Mouse (Mus musculus) heart, embryonic 15.5 days (tissue): ENCODE data around the gene Pcf11. TPM values are rescaled to one million over a fixed set of nuclear protein-coding genes. Genes with fewer than 3 reads are reported as not detected.

Experiments used
- ATAC-seq: fragments of 200-750 bp; cut with Nextera tagmentation; replicated peaks from 2 replicates; pipeline ENCODE4 v1.8.0; 2017; ENCODE audit warnings: low read depth, moderate TSS enrichment; ENCODE audit not compliant: insufficient number of reproducible peaks, insufficient read depth, low FRiP score
- H3K27ac ChIP-seq: fragments of 300-500 bp; sonication (generic); 2 replicates; pipeline ENCODE4 v1.5.1; 2015; ENCODE audit warnings: mild to moderate bottlenecking, inconsistent platforms
- H3K27me3 ChIP-seq: fragments of 300-500 bp; sonication (generic); 2 replicates; pipeline ENCODE4 v1.6.1; 2015; ENCODE audit warnings: inconsistent platforms
- H3K36me3 ChIP-seq: fragments of 300-500 bp; sonication (generic); 2 replicates; pipeline ENCODE4 v1.6.1; 2015; ENCODE audit warnings: mild to moderate bottlenecking, inconsistent platforms
- H3K4me1 ChIP-seq: fragments of 300-500 bp; sonication (generic); replicated peaks from 2 replicates; pipeline ENCODE4 v1.6.1; 2015; ENCODE audit warnings: inconsistent platforms
- H3K4me2 ChIP-seq: fragments of 300-500 bp; sonication (generic); 2 replicates; pipeline ENCODE4 v1.6.1; 2015; ENCODE audit warnings: inconsistent platforms, mild to moderate bottlenecking, moderate library complexity
- H3K4me3 ChIP-seq: fragments of 300-500 bp; sonication (generic); 2 replicates; pipeline ENCODE4 v1.5.1; 2015; ENCODE audit warnings: mild to moderate bottlenecking, inconsistent platforms
- H3K9ac ChIP-seq: fragments of 300-500 bp; sonication (generic); 2 replicates; pipeline ENCODE4 v1.6.1; 2015; ENCODE audit warnings: mild to moderate bottlenecking, inconsistent platforms
- H3K9me3 ChIP-seq: fragments of 300-500 bp; sonication (generic); replicated peaks from 2 replicates; pipeline ENCODE4 v1.6.1; 2016; ENCODE audit warnings: inconsistent platforms
- WGBS: fragments of 180-500 bp; shearing (Covaris S2); methylation state at CpG from one replicate; pipeline ENCODE4 v1.1.7; 2015; ENCODE audit warnings: mixed read lengths; 5-methylcytosine and 5-hydroxymethylcytosine counted together
- polyA plus RNA-seq: library from polyadenylated mRNA; unstranded; fragments of >200 nt; fragmentation: Nextera tagmentation; extraction: Ambion mirVana; gene quantifications from 2 replicates; pipeline ENCODE4 v1.2.1, GENCODE M21; 2015

The Pcf11 gene
- polyA plus RNA-seq, 1 experiment from 2014 or later: 13.7 TPM

- Histone ChIP-seq H3K36me3 (no peaks in the 10 kb centered on the region), H3K4me3 (no peak overlapping the region), H3K9ac (no peak overlapping the region), H3K4me2 (no peak overlapping the region), H3K27me3 (no peaks in the 10 kb centered on the region), H3K27ac (no peak overlapping the region), H3K4me1 (no peaks in the 10 kb centered on the region), H3K9me3 (no peaks in the 10 kb centered on the region)
- WGBS: 47% methylated on average over 5 of the region's 5 CpGs
- ATAC-seq: no peak
Observed at GRCm38 (mm10) chr7:92687556-92688298, 18.0 kb upstream of the Pcf11 start.

- WGBS: 47% methylated on average over 4 of the region's 4 CpGs
- Histone ChIP-seq H3K9ac (no peak overlapping the region), H3K4me1 (no peaks in the 10 kb centered on the region), H3K9me3 (no peaks in the 10 kb centered on the region), H3K27ac (no peak overlapping the region), H3K4me3 (no peak overlapping the region), H3K36me3 (no peaks in the 10 kb centered on the region), H3K4me2 (no peak overlapping the region), H3K27me3 (no peaks in the 10 kb centered on the region)
- ATAC-seq: no peak
Observed at GRCm38 (mm10) chr7:92677346-92677745, 7.6 kb upstream of the Pcf11 start.

- 83% methylated on average over 3 of the region's 3 CpGs for WGBS
- no peaks in the 10 kb centered on the region for H3K27me3 ChIP-seq
- no peak overlapping the region for H3K9ac ChIP-seq
Observed at GRCm38 (mm10) chr7:92675131-92675530, 5.4 kb upstream of the Pcf11 start.

GRCm38 (mm10) chr7:92668791-92669506 lies 785 bp downstream of the Pcf11 start:
- Histone ChIP-seq H3K9ac (peak overlapping the region; percentile 92), H3K4me3 (peak overlapping the region; percentile 96), H3K27ac (peak overlapping the region; percentile 96), H3K9me3 (no peaks in the 10 kb centered on the region), H3K4me1 (peaks cover 17% of the 10 kb centered on the region), H3K27me3 (no peaks in the 10 kb centered on the region), H3K4me2 (peak overlapping the region; percentile 66), H3K36me3 (0 out of 2 replicates have a peak, but pooled peaks cover 5% of the 10 kb centered on the region)
- 0 out of 2 replicates have a peak, but pooled peaks have one; percentile 15 for ATAC-seq
- under 1% methylated on average over 29 of the region's 29 CpGs for WGBS

More at GRCm38 (mm10) chr7:92675131-92675530, 5.4 kb upstream of the Pcf11 start:
- no peak overlapping the region for H3K27ac ChIP-seq
- no peak for ATAC-seq
- H3K4me2 ChIP-seq: no peak overlapping the region
- H3K9me3 ChIP-seq: no peaks in the 10 kb centered on the region
- peaks cover 4% of the 10 kb centered on the region for H3K4me1 ChIP-seq
- no peaks in the 10 kb centered on the region for H3K36me3 ChIP-seq
- H3K4me3 ChIP-seq: no peak overlapping the region

- Histone ChIP-seq H3K9me3 (no peaks in the 10 kb centered on the region), H3K4me2 (peak overlapping the region; percentile 66), H3K36me3 (peaks cover 18% of the 10 kb centered on the region), H3K9ac (0 out of 2 replicates have a peak overlapping the region, but pooled peaks have one; percentile 31), H3K4me3 (peak overlapping the region; percentile 96), H3K27ac (no peak overlapping the region), H3K27me3 (no peaks in the 10 kb centered on the region), H3K4me1 (peaks cover 17% of the 10 kb centered on the region)
- ATAC-seq: no peak
- WGBS: 69% methylated on average over 7 of the region's 7 CpGs
Observed at GRCm38 (mm10) chr7:92666274-92666820, 3.4 kb downstream of the Pcf11 start.

GRCm38 (mm10) chr7:92658050-92658449 lies 11.7 kb downstream of the Pcf11 start:
- H3K4me3 ChIP-seq: no peak overlapping the region
- no peak overlapping the region for H3K4me2 ChIP-seq
- no peaks in the 10 kb centered on the region for H3K9me3 ChIP-seq
- H3K9ac ChIP-seq: no peak overlapping the region
- H3K36me3 ChIP-seq: peaks cover 64% of the 10 kb centered on the region
- no peak overlapping the region for H3K27ac ChIP-seq
- H3K27me3 ChIP-seq: no peaks in the 10 kb centered on the region
- 92% methylated on average over 5 of the region's 5 CpGs for WGBS
- H3K4me1 ChIP-seq: peaks cover 3% of the 10 kb centered on the region; the same call in 1 of the 2 replicates
- no peak for ATAC-seq

- H3K27me3 ChIP-seq: no peaks in the 10 kb centered on the region
- WGBS: 61% methylated on average over 2 of the region's 2 CpGs
- no peak overlapping the region for H3K4me3 ChIP-seq
- no peak overlapping the region for H3K4me2 ChIP-seq
- no peaks in the 10 kb centered on the region for H3K9me3 ChIP-seq
- H3K4me1 ChIP-seq: peaks cover 3% of the 10 kb centered on the region; the same call in 1 of the 2 replicates
- no peak overlapping the region for H3K27ac ChIP-seq
- H3K9ac ChIP-seq: no peak overlapping the region
- H3K36me3 ChIP-seq: peaks cover 55% of the 10 kb centered on the region
- ATAC-seq: no peak
Observed at GRCm38 (mm10) chr7:92656386-92656785, 13.3 kb downstream of the Pcf11 start.

GRCm38 (mm10) chr7:92653329-92653728 lies 16.4 kb downstream of the Pcf11 start:
- Histone ChIP-seq H3K27me3 (no peaks in the 10 kb centered on the region), H3K9me3 (no peaks in the 10 kb centered on the region), H3K4me3 (no peak overlapping the region), H3K4me1 (peaks cover 3% of the 10 kb centered on the region; the same call in 1 of the 2 replicates), H3K4me2 (no peak overlapping the region), H3K27ac (no peak overlapping the region), H3K36me3 (peaks cover 36% of the 10 kb centered on the region), H3K9ac (no peak overlapping the region)
- no peak for ATAC-seq
- WGBS: 78% methylated on average over 1 of the region's 1 CpGs

GRCm38 (mm10) chr7:92647790-92648189 lies 21.9 kb downstream of the Pcf11 start:
- no peaks in the 10 kb centered on the region for H3K27me3 ChIP-seq
- peaks cover 43% of the 10 kb centered on the region for H3K36me3 ChIP-seq
- no peak for ATAC-seq
- H3K4me1 ChIP-seq: no peaks in the 10 kb centered on the region
- H3K27ac ChIP-seq: no peak overlapping the region
- no peak overlapping the region for H3K4me3 ChIP-seq
- WGBS: 79% methylated on average over 7 of the region's 7 CpGs
- no peak overlapping the region for H3K9ac ChIP-seq
- H3K4me2 ChIP-seq: no peak overlapping the region
- H3K9me3 ChIP-seq: no peaks in the 10 kb centered on the region

- Histone ChIP-seq H3K4me3 (no peak overlapping the region), H3K4me2 (no peak overlapping the region), H3K4me1 (peaks cover 4% of the 10 kb centered on the region), H3K9ac (no peak overlapping the region), H3K27me3 (no peaks in the 10 kb centered on the region), H3K36me3 (peaks cover 53% of the 10 kb centered on the region), H3K9me3 (no peaks in the 10 kb centered on the region), H3K27ac (no peak overlapping the region)
- no peak for ATAC-seq
Observed at GRCm38 (mm10) chr7:92642358-92642757, 27.4 kb downstream of the Pcf11 start.

GRCm38 (mm10) chr7:92638050-92638449 lies 31.7 kb downstream of the Pcf11 start:
- Histone ChIP-seq H3K27ac (no peak overlapping the region), H3K4me1 (peaks cover 13% of the 10 kb centered on the region), H3K9me3 (no peaks in the 10 kb centered on the region), H3K4me2 (peak overlapping the region; percentile 98), H3K36me3 (peaks cover 28% of the 10 kb centered on the region), H3K27me3 (no peaks in the 10 kb centered on the region), H3K9ac (peak overlapping the region; percentile 86; the same call in 1 of the 2 replicates), H3K4me3 (peak overlapping the region; percentile 92)
- 78% methylated on average over 5 of the region's 5 CpGs for WGBS
- ATAC-seq: no peak
